Mouse (Mus musculus): ENCODE results near the gene Cip2a.

- TF ChIP-seq POLR2A (IDR thresholded peaks at IDR 0.05; ENCODE audit: borderline replicate concordance, extremely low read depth, insufficient read depth, insufficient read length, poor library complexity, severe bottlenecking) = no peak
- TF ChIP-seq CTCF (IDR thresholded peaks at IDR 0.05; ENCODE audit: borderline replicate concordance, extremely low read depth, insufficient read depth, insufficient read length) = no peak
These were observed 4.3 kb upstream of the Cip2a start for GRCm38 (mm10) chr16:48989700-48990099.
